Mouse (Mus musculus) intestine, embryonic 16.5 days (tissue): ENCODE data around the gene Plcb2. TPM values are rescaled to one million over a fixed set of nuclear protein-coding genes. Genes with fewer than 3 reads are reported as not detected.

Experiments used
- ATAC-seq: fragments of 200-750 bp; cut with Nextera tagmentation; 2 replicates; pipeline ENCODE4 v1.8.0; 2017; ENCODE audit warnings: moderate TSS enrichment, moderate library complexity
- H3K27ac ChIP-seq: fragments of 300-500 bp; sonication (generic); 2 replicates; pipeline ENCODE4 v1.5.1; 2014; ENCODE audit warnings: mild to moderate bottlenecking, low read length
- H3K27me3 ChIP-seq: fragments of 300-500 bp; sonication (generic); replicated peaks from 2 replicates; pipeline ENCODE4 v1.6.1; 2014; ENCODE audit warnings: low read length, control low read depth, mixed read lengths; ENCODE audit not compliant: control insufficient read depth, insufficient read depth
- H3K36me3 ChIP-seq: fragments of 300-500 bp; sonication (generic); 2 replicates; pipeline ENCODE4 v1.6.1; 2014; ENCODE audit warnings: low read length, control low read depth; ENCODE audit not compliant: control insufficient read depth, insufficient read depth
- H3K4me1 ChIP-seq: fragments of 300-500 bp; sonication (generic); 2 replicates; pipeline ENCODE4 v1.6.1; 2014; ENCODE audit warnings: low read length, control low read depth, mixed read lengths; ENCODE audit not compliant: control insufficient read depth, insufficient read depth
- H3K4me2 ChIP-seq: fragments of 300-500 bp; sonication (generic); 2 replicates; pipeline ENCODE4 v1.6.1; 2014; ENCODE audit warnings: low read depth, low read length, control low read depth
- H3K4me3 ChIP-seq: fragments of 300-500 bp; sonication (generic); 2 replicates; pipeline ENCODE4 v1.5.1; 2014; ENCODE audit warnings: mild to moderate bottlenecking, low read length
- H3K9ac ChIP-seq: fragments of 300-500 bp; sonication (generic); 2 replicates; pipeline ENCODE4 v1.6.1; 2014; ENCODE audit warnings: low read depth, low read length
- H3K9me3 ChIP-seq: fragments of 300-500 bp; sonication (generic); 2 replicates; pipeline ENCODE4 v1.6.1; 2016; ENCODE audit warnings: low read length, control low read depth; ENCODE audit not compliant: control insufficient read depth
- WGBS: fragments of 180-500 bp; shearing (Covaris S2); extraction: QIAGEN DNeasy Blood & Tissue Kit; methylation state at CpG from one replicate; pipeline ENCODE4 v1.1.7; 2014; 5-methylcytosine and 5-hydroxymethylcytosine counted together
- polyA plus RNA-seq: library from polyadenylated mRNA; unstranded; fragments of >200 nt; fragmentation: Nextera tagmentation; extraction: Ambion mirVana; gene quantifications from 2 replicates; pipeline ENCODE4 v1.2.1, GENCODE M21; 2015

Gene Plcb2
- polyA plus RNA-seq, 1 experiment from 2014 or later: 0.99 TPM

DNA sequence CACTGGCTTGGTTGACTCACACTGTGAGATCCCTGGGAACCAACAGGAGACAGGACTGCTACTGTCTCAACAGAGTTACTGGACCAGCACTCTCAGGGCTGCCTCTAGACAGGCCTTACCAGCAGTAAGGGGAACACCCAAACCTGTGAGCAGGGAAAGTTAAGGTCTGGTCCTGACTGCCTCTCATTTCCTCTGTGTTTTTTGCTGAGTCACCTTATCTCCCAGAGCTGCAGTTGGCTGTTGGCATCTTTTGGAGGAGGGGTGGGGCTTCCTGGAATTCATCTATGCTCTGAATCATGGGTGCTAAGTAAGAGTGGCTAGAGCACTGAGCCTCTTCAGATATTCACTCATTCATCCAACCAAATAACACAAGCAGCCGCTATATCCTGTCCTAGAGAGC lies 69.2 kb downstream of the Plcb2 start:
- 57% methylated on average over 1 of the region's 1 CpGs for WGBS
- Histone ChIP-seq H3K27me3 (no peaks in the 10 kb centered on the region), H3K4me1 (peaks cover 56% of the 10 kb centered on the region), H3K4me2 (no peak overlapping the region), H3K9ac (no peak overlapping the region), H3K27ac (peak overlapping the region; percentile 65), H3K4me3 (no peak overlapping the region), H3K9me3 (no peaks in the 10 kb centered on the region), H3K36me3 (no peaks in the 10 kb centered on the region)
- ATAC-seq: peak; percentile 19

DNA sequence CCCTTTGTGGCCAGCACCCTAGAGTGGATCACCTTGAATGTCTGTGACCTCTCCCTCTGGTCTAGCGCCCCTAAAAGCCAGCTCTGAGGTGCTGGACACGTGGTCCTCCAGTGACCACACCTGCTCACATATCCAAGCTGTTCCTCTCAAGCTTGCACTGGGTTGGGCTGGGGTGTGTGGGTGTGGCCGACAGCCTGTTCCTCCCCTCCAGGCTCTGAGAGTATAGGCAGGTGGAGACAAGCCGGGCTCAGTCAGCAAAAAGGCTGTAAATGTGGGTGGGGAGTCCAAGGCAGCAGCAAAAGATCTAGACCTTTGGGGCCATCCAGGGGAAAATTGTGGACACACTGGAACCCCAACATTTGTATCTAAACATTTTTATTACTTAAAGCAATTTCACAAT lies 69.8 kb downstream of the Plcb2 start:
- 21% methylated on average over 4 of the region's 4 CpGs for WGBS
- H3K4me2 ChIP-seq: no peak overlapping the region
- H3K4me3 ChIP-seq: no peak overlapping the region
- H3K9me3 ChIP-seq: no peaks in the 10 kb centered on the region
- ATAC-seq: peak; percentile 83
- no peaks in the 10 kb centered on the region for H3K36me3 ChIP-seq
- peaks cover 51% of the 10 kb centered on the region for H3K4me1 ChIP-seq
- no peaks in the 10 kb centered on the region for H3K27me3 ChIP-seq
- no peak overlapping the region for H3K9ac ChIP-seq
- no peak overlapping the region; the same call in 1 of the 2 replicates for H3K27ac ChIP-seq

Other genes with a start within 250 kb of the Plcb2 start
- 191 and 204 TPM in 2 replicates for gene Srp14, start 248.7 kb downstream of the Plcb2 start, polyA plus RNA-seq
- 2.3 and 2.4 TPM in 2 replicates for gene Bmf, start 178.8 kb downstream of the Plcb2 start, polyA plus RNA-seq
- gene Bub1b, start 130.2 kb downstream of the Plcb2 start, polyA plus RNA-seq: 58.4 and 63.6 TPM in 2 replicates
- gene Pak6, start 65.1 kb downstream of the Plcb2 start, polyA plus RNA-seq: 1.8 and 2.0 TPM in 2 replicates
- 0.15 and 0.22 TPM in 2 replicates for gene Ankrd63, start 24.5 kb downstream of the Plcb2 start, polyA plus RNA-seq
- gene Inafm2, start 17.3 kb upstream of the Plcb2 start, polyA plus RNA-seq: 21.9 and 24.1 TPM in 2 replicates
- gene Ccdc9b, start 34.2 kb upstream of the Plcb2 start, polyA plus RNA-seq: 0.93 and 1.2 TPM in 2 replicates
- 66.6 and 66.9 TPM in 2 replicates for gene Phgr1, start 44.3 kb upstream of the Plcb2 start, polyA plus RNA-seq
- gene Disp2, start 51.3 kb upstream of the Plcb2 start, polyA plus RNA-seq: 2.2 and 2.3 TPM in 2 replicates
- gene Knstrn, start 85.6 kb upstream of the Plcb2 start, polyA plus RNA-seq: 78.5 and 85.7 TPM in 2 replicates
- 41.9 and 51.3 TPM in 2 replicates for gene Ivd, start 133.5 kb upstream of the Plcb2 start, polyA plus RNA-seq
- gene Bahd1, start 171.9 kb upstream of the Plcb2 start, polyA plus RNA-seq: 3.6 and 4.9 TPM in 2 replicates
- 16.1 and 16.6 TPM in 2 replicates for gene Chst14, start 198.1 kb upstream of the Plcb2 start, polyA plus RNA-seq